Mouse (Mus musculus) C2C12 (cell line): ENCODE measurements around the gene Tmem131. TPM values are rescaled to one million over a fixed set of nuclear protein-coding genes. Genes with fewer than 3 reads are reported as not detected.

Experiments
- H3K27me3 ChIP-seq: one replicate; pipeline ENCODE4 v1.6.1; 2011; ENCODE audit not compliant: control insufficient read depth, insufficient read depth, insufficient read length
- H3K36me3 ChIP-seq: one replicate; pipeline ENCODE4 v1.6.1; 2011; ENCODE audit not compliant: control insufficient read depth, insufficient read depth
- H3K4me3 ChIP-seq: one replicate; pipeline ENCODE4 v1.5.1; 2011; ENCODE audit warnings: mild to moderate bottlenecking, control low read depth; ENCODE audit not compliant: poor library complexity, insufficient read depth, severe bottlenecking
- H3K79me2 ChIP-seq: one replicate; pipeline ENCODE4 v1.6.1; 2011; ENCODE audit not compliant: control insufficient read depth, insufficient read depth
- H3K79me3 ChIP-seq: one replicate; pipeline ENCODE4 v1.6.1; 2011; ENCODE audit warnings: low read depth, control low read depth
- H3ac ChIP-seq: one replicate; pipeline ENCODE3; 2011; ENCODE audit warnings: low read depth; ENCODE audit not compliant: control insufficient read depth, insufficient read length
- CEBPB ChIP-seq: IDR thresholded peaks from one replicate; pipeline ENCODE4 v1.6.1; 2011; ENCODE audit warnings: low read depth, mild to moderate bottlenecking, control low read depth, moderate library complexity
- CTCF ChIP-seq: IDR thresholded peaks from one replicate; pipeline ENCODE4 v1.5.1; 2011; ENCODE audit not compliant: control insufficient read depth, insufficient read depth, insufficient read length
- FOSL1 ChIP-seq: IDR thresholded peaks from one replicate; pipeline ENCODE4 v1.8.0; 2011; ENCODE audit warnings: mild to moderate bottlenecking, low read length; ENCODE audit not compliant: poor library complexity, insufficient read depth, severe bottlenecking
- MAX ChIP-seq: IDR thresholded peaks from one replicate; pipeline ENCODE4 v1.6.1; 2011; ENCODE audit warnings: mild to moderate bottlenecking, control low read depth
- MYOD1 ChIP-seq: IDR thresholded peaks from one replicate; pipeline ENCODE4 v1.6.1; 2011; ENCODE audit warnings: low read depth; ENCODE audit not compliant: control insufficient read depth, insufficient read length
- MYOG ChIP-seq: IDR thresholded peaks from one replicate; pipeline ENCODE4 v1.6.1; 2011; ENCODE audit not compliant: control insufficient read depth, insufficient read length; ENCODE audit errors: extremely low read depth
- USF1 ChIP-seq: IDR thresholded peaks from one replicate; pipeline ENCODE4 v1.6.1; 2011; ENCODE audit warnings: low read depth, mild to moderate bottlenecking, control low read depth, moderate library complexity
- polyA plus RNA-seq: library from polyadenylated mRNA; unstranded; fragments of >200 nt; fragmentation: generic; extraction: Trizol; gene quantifications from one replicate; pipeline ENCODE4 v1.2.1, GENCODE M21; 2012; ENCODE audit warnings: missing spikeins

Gene Tmem131
- polyA plus RNA-seq, 1 experiment: 12.9 TPM

DNA sequence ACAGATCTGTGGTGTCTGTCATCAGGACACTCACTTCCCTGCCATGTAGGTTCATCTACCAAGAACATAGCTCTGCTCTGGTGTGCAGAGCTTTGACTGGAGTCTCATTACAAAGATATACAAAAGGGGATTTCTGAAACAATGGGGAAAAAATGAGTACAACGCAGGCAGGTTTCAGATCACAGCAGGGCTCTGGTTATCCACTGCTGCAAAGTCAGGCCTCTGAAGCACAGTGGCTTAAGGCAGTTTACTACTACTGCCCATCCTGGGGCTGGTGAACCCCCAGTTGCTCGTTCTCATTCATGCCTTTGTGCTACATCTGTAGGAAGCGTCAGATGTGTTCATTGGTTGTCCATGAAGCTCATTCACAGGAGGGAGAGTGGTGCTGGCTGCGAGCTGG is 57.0 kb downstream of the Tmem131 start:
- TF ChIP-seq FOSL1 (no peak), MYOG (no peak), CTCF (no peak), MAX (no peak), USF1 (no peak), MYOD1 (no peak), CEBPB (no peak)
- peaks cover 9% of the 10 kb centered on the region for H3K79me3 ChIP-seq
- no peak overlapping the region for H3K4me3 ChIP-seq
- H3K79me2 ChIP-seq: peaks cover 14% of the 10 kb centered on the region
- H3ac ChIP-seq: no peak overlapping the region
- H3K27me3 ChIP-seq: no peaks in the 10 kb centered on the region
- H3K36me3 ChIP-seq: peaks cover 14% of the 10 kb centered on the region

GRCm38 (mm10) chr1:36884536-36884935 is 58.9 kb downstream of the Tmem131 start:
- no peaks in the 10 kb centered on the region for H3K27me3 ChIP-seq
- H3K4me3 ChIP-seq: no peak overlapping the region
- TF ChIP-seq CEBPB (no peak), CTCF (no peak), USF1 (no peak), MYOD1 (no peak), FOSL1 (no peak)
- no peak overlapping the region for H3ac ChIP-seq
- peaks cover 25% of the 10 kb centered on the region for H3K36me3 ChIP-seq
- H3K79me2 ChIP-seq: peaks cover 8% of the 10 kb centered on the region
- peaks cover 5% of the 10 kb centered on the region for H3K79me3 ChIP-seq

GRCm38 (mm10) chr1:36883805-36884204 is 59.7 kb downstream of the Tmem131 start:
- Histone ChIP-seq H3K27me3 (no peaks in the 10 kb centered on the region), H3K79me3 (peaks cover 5% of the 10 kb centered on the region), H3K4me3 (no peak overlapping the region), H3K36me3 (peaks cover 26% of the 10 kb centered on the region), H3K79me2 (peaks cover 4% of the 10 kb centered on the region), H3ac (no peak overlapping the region)
- no peak for TF ChIP-seq MYOD1
- TF ChIP-seq USF1: no peak
- TF ChIP-seq CEBPB: no peak
- no peak for TF ChIP-seq CTCF
- TF ChIP-seq MYOG: no peak
- TF ChIP-seq MAX: no peak
- no peak for TF ChIP-seq FOSL1

DNA sequence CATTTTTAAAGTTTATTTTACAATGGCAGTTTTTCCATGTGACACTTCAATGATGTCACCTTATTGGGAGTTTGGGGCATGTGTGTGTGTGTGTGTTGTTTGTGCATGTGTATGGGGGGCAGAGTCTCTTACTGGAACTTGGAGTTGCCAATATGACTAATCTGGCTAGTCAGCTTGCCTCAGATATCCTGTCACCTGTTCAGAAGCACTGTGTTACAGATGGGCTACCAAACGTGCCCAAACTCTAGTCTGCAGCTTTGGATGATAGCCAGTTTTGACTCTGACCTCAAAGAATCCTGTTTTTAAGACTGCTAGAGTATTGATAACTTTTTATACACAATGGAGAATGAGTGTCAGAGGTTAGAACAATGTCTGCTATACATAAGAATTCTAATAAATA is 64.3 kb downstream of the Tmem131 start:
- Histone ChIP-seq H3ac (no peak overlapping the region), H3K79me2 (no peaks in the 10 kb centered on the region), H3K36me3 (peaks cover 17% of the 10 kb centered on the region), H3K27me3 (no peaks in the 10 kb centered on the region), H3K79me3 (peaks cover 6% of the 10 kb centered on the region), H3K4me3 (no peak overlapping the region)
- TF ChIP-seq MYOD1 (peak; percentile 42), CTCF (no peak)

DNA sequence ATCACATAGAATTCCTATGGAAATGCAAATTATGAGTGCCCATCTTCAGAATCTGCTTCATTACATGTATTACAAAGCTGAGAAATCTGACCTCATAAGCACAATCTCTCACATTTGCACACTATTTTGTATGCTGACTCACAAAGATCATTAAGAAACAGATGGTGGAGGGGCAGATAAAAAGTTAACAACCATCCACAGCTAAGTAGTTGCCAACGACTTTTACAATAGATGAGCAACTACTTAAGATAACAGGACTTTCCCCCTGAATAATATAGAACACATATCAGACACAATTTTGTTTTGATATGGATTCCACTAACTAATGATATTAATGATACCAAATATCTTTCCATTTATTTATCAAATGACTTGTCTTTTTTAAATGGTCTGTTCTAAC is 66.3 kb downstream of the Tmem131 start:
- Histone ChIP-seq H3K4me3 (no peak overlapping the region), H3K79me2 (no peaks in the 10 kb centered on the region), H3K27me3 (no peaks in the 10 kb centered on the region), H3ac (no peak overlapping the region), H3K36me3 (peaks cover 20% of the 10 kb centered on the region), H3K79me3 (peaks cover 4% of the 10 kb centered on the region)
- TF ChIP-seq CTCF: no peak
- TF ChIP-seq MYOD1: no peak
- TF ChIP-seq FOSL1: no peak

DNA sequence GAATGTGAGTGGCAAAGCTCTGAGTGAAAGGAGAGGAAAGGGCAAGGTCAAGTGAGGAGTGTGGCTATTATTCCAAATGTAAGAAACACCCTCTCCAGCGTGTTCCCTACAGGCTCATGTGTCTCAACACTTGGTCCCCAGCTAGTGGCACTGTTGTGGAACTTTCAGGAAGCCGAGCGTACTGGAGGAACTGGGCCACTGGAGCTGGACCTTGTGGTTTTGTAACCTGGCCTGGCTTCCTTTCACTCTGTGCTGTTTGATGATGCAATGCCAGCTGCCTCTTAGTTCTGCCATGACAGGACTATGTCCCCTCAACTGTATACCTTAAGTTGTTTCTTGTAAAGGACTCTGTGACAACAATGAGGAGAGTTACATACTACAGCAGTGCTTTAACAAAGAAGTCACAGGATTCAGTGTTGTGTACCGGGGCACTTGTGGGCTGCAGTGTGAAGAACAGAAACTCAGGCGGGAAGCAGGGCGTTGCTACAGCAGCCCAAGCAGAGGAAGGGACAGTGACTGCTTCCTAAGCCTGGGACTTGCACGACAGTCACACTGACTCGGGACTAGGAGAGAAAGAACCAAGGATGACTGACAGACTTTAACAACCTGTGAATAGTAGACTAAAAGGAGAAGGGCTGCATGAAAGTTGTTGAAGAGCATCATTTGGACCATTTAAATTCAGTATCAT is 68.4 kb downstream of the Tmem131 start:
- peaks cover 14% of the 10 kb centered on the region for H3K36me3 ChIP-seq
- H3K79me3 ChIP-seq: peaks cover 3% of the 10 kb centered on the region
- H3ac ChIP-seq: no peak overlapping the region
- TF ChIP-seq MAX: no peak
- TF ChIP-seq CEBPB: peak; percentile 5
- TF ChIP-seq USF1: no peak
- TF ChIP-seq MYOD1: no peak
- no peak for TF ChIP-seq FOSL1
- no peak for TF ChIP-seq MYOG
- no peak for TF ChIP-seq CTCF
- H3K27me3 ChIP-seq: no peaks in the 10 kb centered on the region
- H3K79me2 ChIP-seq: no peaks in the 10 kb centered on the region
- H3K4me3 ChIP-seq: no peak overlapping the region
